Mouse (Mus musculus) liver, embryonic 14.5 days (tissue): ENCODE results near the gene Gas7. TPM values are rescaled to one million over a fixed set of nuclear protein-coding genes. Genes with fewer than 3 reads are reported as not detected.

ENCODE experiments used
- ATAC-seq: fragments of 200-750 bp; cut with Nextera tagmentation; 2 replicates; pipeline ENCODE4 v1.8.0; 2017; ENCODE audit warnings: moderate number of reproducible peaks, mild to moderate bottlenecking, moderate library complexity; ENCODE audit not compliant: insufficient read depth
- DNase-seq, 3 experiments: peaks; one replicate each; pipeline ENCODE4 v3.0.0-alpha.2; 2012 to 2013; ENCODE audit warnings: low read depth in 3 of 3, low spot score in 3 of 3
- H3K27ac ChIP-seq: fragments of 300-500 bp; sonication (generic); 2 replicates; pipeline ENCODE4 v1.5.1; 2014; ENCODE audit warnings: moderate library complexity, mild to moderate bottlenecking, control low read depth, inconsistent platforms
- H3K27me3 ChIP-seq: fragments of 300-500 bp; sonication (generic); 2 replicates; pipeline ENCODE4 v1.6.1; 2014; ENCODE audit warnings: mild to moderate bottlenecking, low read length, moderate library complexity; ENCODE audit not compliant: control insufficient read depth, insufficient read depth
- H3K36me3 ChIP-seq: fragments of 300-500 bp; sonication (generic); replicated peaks from 2 replicates; pipeline ENCODE4 v1.6.1; 2014; ENCODE audit warnings: low read depth; ENCODE audit not compliant: control insufficient read depth, insufficient read depth
- H3K4me1 ChIP-seq, 2 experiments: fragments of 200-500 bp in 1 of 2; fragments of 300-500 bp in 1 of 2; sonication (generic) in 1 of 2; replicated peaks; 2 replicates each; pipeline ENCODE4 v1.6.1; 2012 to 2014; ENCODE audit warnings: antibody characterized with exemption in 1 of 2, inconsistent platforms in 1 of 2, low read length in 1 of 2; ENCODE audit not compliant: control insufficient read depth in 2 of 2, insufficient read depth in 2 of 2
- H3K4me2 ChIP-seq: fragments of 300-500 bp; sonication (generic); 2 replicates; pipeline ENCODE4 v1.6.1; 2014; ENCODE audit warnings: low read depth, mild to moderate bottlenecking, control low read depth, moderate library complexity
- H3K4me3 ChIP-seq, 2 experiments: fragments of 200-500 bp in 1 of 2; fragments of 300-500 bp in 1 of 2; sonication (generic) in 1 of 2; 2 replicates each; pipeline ENCODE4 v1.5.1; 2012 to 2014; ENCODE audit warnings: low read depth in 2 of 2, low read length in 2 of 2, mild to moderate bottlenecking in 2 of 2, control low read depth in 1 of 2, inconsistent platforms in 1 of 2, moderate library complexity in 1 of 2; ENCODE audit not compliant: insufficient read depth in 1 of 2
- H3K9ac ChIP-seq: fragments of 300-500 bp; sonication (generic); replicated peaks from 2 replicates; pipeline ENCODE4 v1.6.1; 2014; ENCODE audit warnings: mild to moderate bottlenecking, control low read depth, moderate library complexity
- H3K9me3 ChIP-seq: fragments of 300-500 bp; sonication (generic); 2 replicates; pipeline ENCODE4 v1.6.1; 2016; ENCODE audit warnings: low read length, mixed read lengths; ENCODE audit not compliant: control insufficient read depth
- CTCF ChIP-seq: IDR thresholded peaks from 2 replicates; pipeline ENCODE4 v1.5.1; 2016; ENCODE audit warnings: antibody characterized with exemption, low read depth, control low read depth
- EP300 ChIP-seq: IDR thresholded peaks from 2 replicates; pipeline ENCODE4 v1.6.1; 2016; ENCODE audit warnings: antibody characterized with exemption, low read depth
- WGBS: fragments of 180-500 bp; shearing (Covaris S2); extraction: QIAGEN DNeasy Blood & Tissue Kit; methylation state at CpG from one replicate; pipeline ENCODE4 v1.1.7; 2014; ENCODE audit not compliant: insufficient replicate concordance; 5-methylcytosine and 5-hydroxymethylcytosine counted together
- polyA plus RNA-seq, 2 experiments: library from polyadenylated mRNA; depleted of rRNA in 1 of 2; stranded (reverse) in 1 of 2; unstranded in 1 of 2; fragments of >200 nt; fragmentation: Nextera tagmentation in 1 of 2; extraction: Ambion mirVana in 1 of 2; gene quantifications; 2 replicates each; pipeline versions ENCODE4 v1.2.1 to v1.2.3; 2012 to 2014

Gas7 gene
- polyA plus RNA-seq, 2 experiments = 0.49 to 1.1 TPM

DNA sequence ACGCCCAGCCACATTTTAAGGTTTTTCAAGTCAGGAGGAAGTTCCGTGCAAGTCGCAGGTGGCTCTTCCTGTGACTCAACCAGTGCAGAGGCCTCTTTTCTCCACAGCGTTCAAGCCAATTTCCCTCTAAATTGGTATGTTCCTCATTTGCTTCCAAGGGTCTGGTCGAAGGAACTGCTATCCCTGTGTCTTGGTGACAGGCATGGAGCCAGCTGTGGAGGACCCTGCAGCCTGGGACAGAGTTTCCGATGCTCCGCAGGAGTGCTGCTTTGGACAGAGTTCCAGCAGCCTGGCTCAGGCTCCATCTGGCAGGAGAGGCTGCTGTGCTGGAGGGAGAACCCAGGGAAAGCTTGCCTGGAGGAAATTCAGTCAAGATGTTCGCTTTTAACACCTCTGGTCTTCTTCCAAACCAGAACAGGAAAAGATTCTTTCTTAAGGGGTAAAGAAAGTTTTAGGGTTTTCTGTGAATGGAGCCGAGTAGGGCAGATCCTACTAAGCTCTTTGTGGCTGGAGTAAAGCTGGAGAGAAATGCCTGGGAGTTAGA, 27.1 kb downstream of the Gas7 start:
- no peaks in the 10 kb centered on the region for H3K27me3 ChIP-seq
- WGBS = 27% methylated on average over 9 of the region's 9 CpGs
- no peak for TF ChIP-seq EP300
- no peak for TF ChIP-seq CTCF
- H3K9me3 ChIP-seq = no peaks in the 10 kb centered on the region
- no peak overlapping the region for H3K9ac ChIP-seq
- H3K36me3 ChIP-seq = no peaks in the 10 kb centered on the region
- peaks cover 0 to 4% of the 10 kb centered on the region in 2 experiments; a peak in 1 of 4 replicates for H3K4me1 ChIP-seq
- H3K4me2 ChIP-seq = no peak overlapping the region
- H3K4me3 ChIP-seq = no peak overlapping the region
- no peak for ATAC-seq
- no peak overlapping the region for H3K27ac ChIP-seq
- no peak for DNase-seq

DNA sequence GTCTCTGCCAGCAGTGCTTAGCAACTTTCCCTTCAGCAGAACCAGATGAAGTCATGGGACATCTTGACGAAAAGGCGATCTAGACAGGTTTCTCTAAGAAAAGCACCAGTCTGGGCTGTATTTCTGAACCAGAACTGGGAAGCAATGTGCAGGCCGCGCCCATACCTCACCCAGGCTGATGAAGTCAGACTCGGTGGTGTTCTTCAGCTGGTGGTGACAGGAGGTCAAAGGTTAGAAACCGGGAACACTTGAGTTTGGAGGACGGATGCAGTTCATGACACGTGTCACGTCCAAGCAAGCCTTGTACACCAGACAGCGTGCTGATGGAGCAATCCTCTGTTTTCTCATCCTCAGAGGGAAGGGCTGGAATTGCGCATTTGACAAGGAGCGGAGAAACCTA, 32.9 kb downstream of the Gas7 start:
- TF ChIP-seq EP300 (no peak), CTCF (no peak)
- Histone ChIP-seq H3K4me1 (no peaks in the 10 kb centered on the region), H3K4me2 (no peak overlapping the region), H3K9me3 (no peaks in the 10 kb centered on the region), H3K27ac (no peak overlapping the region), H3K9ac (no peak overlapping the region), H3K4me3 (no peak overlapping the region), H3K27me3 (no peaks in the 10 kb centered on the region), H3K36me3 (no peaks in the 10 kb centered on the region)
- no peak for DNase-seq
- WGBS = 74% methylated on average over 12 of the region's 12 CpGs
- no peak for ATAC-seq

DNA sequence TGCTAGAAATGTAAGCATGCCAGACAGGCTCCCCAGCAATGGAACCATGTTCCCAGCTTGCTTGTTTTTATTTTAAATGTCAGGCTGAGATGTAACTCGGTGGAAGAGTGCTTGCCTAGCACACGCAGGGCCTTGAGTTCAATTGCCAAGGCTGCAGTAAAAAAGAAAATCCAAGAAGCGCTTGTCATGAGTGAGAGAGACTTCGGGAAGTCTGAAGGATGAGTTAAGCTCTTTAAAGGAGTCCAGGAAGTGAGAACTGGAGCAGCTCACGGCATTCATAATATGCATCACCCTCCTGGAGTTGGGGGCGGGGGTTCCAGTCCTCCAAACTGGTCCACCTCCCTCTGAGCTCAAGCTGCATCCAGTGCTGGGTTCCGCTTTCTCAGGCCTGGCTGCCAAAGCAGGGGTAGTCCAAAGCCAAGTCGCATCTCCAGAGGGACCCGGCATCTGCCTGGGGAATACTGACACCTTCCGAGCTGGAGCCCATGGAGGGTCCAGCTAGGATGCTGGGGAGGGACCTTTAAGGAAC, 34.5 kb downstream of the Gas7 start:
- Histone ChIP-seq H3K36me3 (no peaks in the 10 kb centered on the region), H3K4me3 (no peak overlapping the region), H3K4me1 (peaks cover 0 to 3% of the 10 kb centered on the region in 2 experiments; a peak in 1 of 4 replicates), H3K27me3 (no peaks in the 10 kb centered on the region), H3K9ac (no peak overlapping the region), H3K27ac (no peak overlapping the region), H3K9me3 (no peaks in the 10 kb centered on the region), H3K4me2 (no peak overlapping the region)
- DNase-seq = no peak
- no peak for ATAC-seq
- 62% methylated on average over 10 of the region's 10 CpGs for WGBS
- TF ChIP-seq EP300 (no peak), CTCF (no peak)

DNA sequence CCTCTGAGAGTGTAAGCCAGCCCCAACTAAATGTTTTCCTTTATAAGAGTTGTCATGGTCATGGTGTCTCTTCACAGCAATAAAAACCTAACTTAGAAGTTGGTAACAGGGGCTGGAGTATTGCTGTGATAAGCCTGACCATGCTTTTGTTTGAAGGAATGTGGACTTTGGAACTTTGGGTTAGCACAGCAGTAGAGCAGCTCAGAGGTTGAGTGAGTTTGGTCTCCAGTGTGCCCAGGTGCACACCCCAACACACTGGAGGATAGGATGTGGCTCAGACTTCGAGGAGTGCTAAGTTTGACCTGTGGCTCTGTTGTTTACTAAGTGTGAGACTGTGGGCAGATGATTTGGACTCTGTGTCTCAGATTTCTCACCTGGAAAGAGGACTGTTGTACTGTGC, 41.6 kb downstream of the Gas7 start:
- no peak for TF ChIP-seq CTCF
- no peak for TF ChIP-seq EP300
- H3K9ac ChIP-seq = no peak overlapping the region
- H3K9me3 ChIP-seq = no peaks in the 10 kb centered on the region
- H3K27me3 ChIP-seq = no peaks in the 10 kb centered on the region
- H3K4me3 ChIP-seq = no peak overlapping the region
- ATAC-seq (no peak), DNase-seq (no peak)
- no peak overlapping the region for H3K27ac ChIP-seq
- H3K4me1 ChIP-seq = peaks cover 0 to 3% of the 10 kb centered on the region in 2 experiments; a peak in 1 of 4 replicates
- no peaks in the 10 kb centered on the region for H3K36me3 ChIP-seq
- 19% methylated on average over 1 of the region's 1 CpGs for WGBS
- H3K4me2 ChIP-seq = no peak overlapping the region

DNA sequence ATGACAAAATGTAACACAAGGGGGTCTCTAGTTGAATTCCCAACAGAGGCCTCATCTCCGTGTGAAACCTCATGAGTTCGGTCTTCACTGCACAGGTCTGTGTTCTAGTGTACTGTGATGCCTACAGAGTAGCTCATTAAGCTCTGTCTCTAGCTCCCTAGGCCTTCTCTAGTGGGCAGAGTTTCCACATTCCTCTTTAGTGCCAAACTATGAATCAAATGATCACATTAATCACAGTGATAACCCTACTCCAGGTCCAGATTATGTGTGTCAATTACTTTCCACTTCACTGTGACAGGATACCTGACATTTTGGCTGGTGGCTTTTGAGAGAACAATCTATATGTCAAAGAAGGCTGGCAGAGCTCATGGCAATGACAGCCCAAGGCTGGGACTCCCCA, 44.9 kb downstream of the Gas7 start:
- Histone ChIP-seq H3K9me3 (no peaks in the 10 kb centered on the region), H3K4me2 (no peak overlapping the region), H3K4me1 (no peaks in the 10 kb centered on the region), H3K36me3 (no peaks in the 10 kb centered on the region), H3K27ac (no peak overlapping the region), H3K9ac (no peak overlapping the region), H3K4me3 (no peak overlapping the region), H3K27me3 (no peaks in the 10 kb centered on the region)
- DNase-seq (no peak), ATAC-seq (no peak)
- no peak for TF ChIP-seq CTCF
- no peak for TF ChIP-seq EP300
- 53% methylated on average over 2 of the region's 2 CpGs for WGBS
